Mouse (Mus musculus): ENCODE data around the gene Cyp51.
A peak's percentile ranks its signal among the peaks of the same experiment; 100 is the strongest.
"Not testable (repeated sequence)": the region's sequence is repeated elsewhere in the genome, so short reads cannot be mapped to it uniquely, and the experiment has no call there.

Gene Cyp51

GRCm38 (mm10) chr5:4104341-4105040, at the start of gene Cyp51:
Cyp51 (minus strand) TSS chr5:4104746.
- peak; percentile 91 for DNase-seq

- no peak for DNase-seq
These were observed 8.1 kb upstream of the Cyp51 start for GRCm38 (mm10) chr5:4112570-4113098.

GRCm38 (mm10) chr5:4107056-4107455, 2.5 kb upstream of the Cyp51 start:
- DNase-seq = not testable (repeated sequence)

GRCm38 (mm10) chr5:4105651-4106186, 1.2 kb upstream of the Cyp51 start:
- peak; percentile 2 for DNase-seq

- no peak for DNase-seq
These were observed 763 bp downstream of the Cyp51 start for GRCm38 (mm10) chr5:4103626-4104340.

- no peak for DNase-seq
These were observed 2.8 kb downstream of the Cyp51 start for GRCm38 (mm10) chr5:4101770-4102169.

GRCm38 (mm10) chr5:4101031-4101430, 3.5 kb downstream of the Cyp51 start:
- no peak for DNase-seq

- no peak for DNase-seq
These were observed 10.1 kb downstream of the Cyp51 start for GRCm38 (mm10) chr5:4094471-4094870.

GRCm38 (mm10) chr5:4088190-4088589, 16.4 kb downstream of the Cyp51 start:
- no peak for DNase-seq

GRCm38 (mm10) chr5:4086309-4086708, 18.2 kb downstream of the Cyp51 start:
- DNase-seq = no peak

GRCm38 (mm10) chr5:4084948-4085347, 19.6 kb downstream of the Cyp51 start:
- no peak for DNase-seq

- DNase-seq = no peak
These were observed 23.0 kb downstream of the Cyp51 start for GRCm38 (mm10) chr5:4081513-4081912.

GRCm38 (mm10) chr5:4080861-4081260, 23.7 kb downstream of the Cyp51 start:
- no peak for DNase-seq

GRCm38 (mm10) chr5:4079086-4079485, 25.5 kb downstream of the Cyp51 start:
- no peak for DNase-seq

- peak; percentile 11 for DNase-seq
These were observed 37.3 kb downstream of the Cyp51 start for GRCm38 (mm10) chr5:4067203-4067602.

- no peak for DNase-seq
These were observed 38.0 kb downstream of the Cyp51 start for GRCm38 (mm10) chr5:4066476-4067115.

- peak; percentile 23 for DNase-seq
These were observed 44.2 kb downstream of the Cyp51 start for GRCm38 (mm10) chr5:4060313-4060712.

GRCm38 (mm10) chr5:4040922-4041321, 63.6 kb downstream of the Cyp51 start:
- no peak for DNase-seq

GRCm38 (mm10) chr5:4040372-4040771, 64.2 kb downstream of the Cyp51 start:
- DNase-seq = peak; percentile 10

GRCm38 (mm10) chr5:4039351-4039750, 65.2 kb downstream of the Cyp51 start:
- DNase-seq = no peak

- DNase-seq = no peak
These were observed 67.9 kb downstream of the Cyp51 start for GRCm38 (mm10) chr5:4036686-4037085.

- no peak for DNase-seq
These were observed 72.7 kb downstream of the Cyp51 start for GRCm38 (mm10) chr5:4031846-4032245.
